Mouse (Mus musculus): ENCODE measurements at regions not wholly inside any gene's neighbourhood (a gene's known extent, or its start where the extent isn't known, plus 50 kb on each side); places are given as distances from the start of the nearest gene placed in this dataset.

GRCm38 (mm10) chr1:94217407-94217806 is 165.1 kb upstream of the Pdcd1 start:
- no peak for TF ChIP-seq CTCF (IDR thresholded peaks at IDR 0.05; ENCODE audit: control insufficient read depth, insufficient read depth, insufficient read length)
- TF ChIP-seq MYOD1 (IDR thresholded peaks at IDR 0.05; ENCODE audit: control insufficient read depth, insufficient read length, low read depth), result no peak
- no peak for TF ChIP-seq CEBPB (IDR thresholded peaks at IDR 0.05; ENCODE audit: low read depth)
- TF ChIP-seq MYOG (IDR thresholded peaks at IDR 0.05; ENCODE audit: control insufficient read depth, extremely low read depth, insufficient read length), result no peak
- no peak for TF ChIP-seq USF1 (IDR thresholded peaks at IDR 0.05; ENCODE audit: low read depth)

Data from C2C12 (cell line).